Mouse (Mus musculus): ENCODE results near the gene Megf8. TPM values are rescaled to one million over a fixed set of nuclear protein-coding genes. Genes with fewer than 3 reads are reported as not detected.

The Megf8 gene
- polyA plus RNA-seq, 1 experiment from 2014 or later = 16.6 TPM

- Histone ChIP-seq H3K36me3 (replicated peaks) (peaks cover 28% of the 10 kb centered on the region), H3K4me1 (peaks cover 80% of the 10 kb centered on the region), H3K9me3 (no peaks in the 10 kb centered on the region), H3K27ac (peak overlapping the region; percentile 98), H3K4me3 (peak overlapping the region; percentile 90), H3K27me3 (ENCODE audit: poor library complexity, severe bottlenecking) (no peaks in the 10 kb centered on the region)
- under 1% methylated on average over 80 of the region's 108 CpGs for WGBS
- DNase-seq (ENCODE audit: extremely low spot score, low spot score) = peak; percentile 96
Measured at GRCm38 (mm10) chr7:25281734-25282601, 35.0 kb upstream of the Megf8 start.

- peaks cover 72% of the 10 kb centered on the region for H3K4me1 ChIP-seq
- no peaks in the 10 kb centered on the region for H3K27me3 ChIP-seq (ENCODE audit: poor library complexity, severe bottlenecking)
- H3K36me3 ChIP-seq (replicated peaks) = peaks cover 36% of the 10 kb centered on the region
- H3K9me3 ChIP-seq = no peaks in the 10 kb centered on the region
- DNase-seq (ENCODE audit: extremely low spot score, low spot score) = peak; percentile 71
- under 1% methylated on average over 36 of the region's 36 CpGs for WGBS
- peak overlapping the region; percentile 90 for H3K4me3 ChIP-seq
- peak overlapping the region; percentile 98 for H3K27ac ChIP-seq
Measured at GRCm38 (mm10) chr7:25282731-25283211, 34.2 kb upstream of the Megf8 start.

- WGBS = 22% methylated on average over 5 of the region's 5 CpGs
- Histone ChIP-seq H3K4me1 (peaks cover 65% of the 10 kb centered on the region), H3K4me3 (peak overlapping the region; percentile 90), H3K9me3 (no peaks in the 10 kb centered on the region), H3K27me3 (ENCODE audit: poor library complexity, severe bottlenecking) (no peaks in the 10 kb centered on the region), H3K27ac (peak overlapping the region; percentile 98), H3K36me3 (replicated peaks) (peaks cover 44% of the 10 kb centered on the region)
- no peak for DNase-seq (ENCODE audit: extremely low spot score, low spot score)
Measured at GRCm38 (mm10) chr7:25283637-25284036, 33.3 kb upstream of the Megf8 start.

- peak overlapping the region; percentile 98 for H3K27ac ChIP-seq
- DNase-seq (ENCODE audit: extremely low spot score, low spot score) = no peak
- no peaks in the 10 kb centered on the region for H3K27me3 ChIP-seq (ENCODE audit: poor library complexity, severe bottlenecking)
- H3K9me3 ChIP-seq = peaks cover 3% of the 10 kb centered on the region; the same call in 1 of the 2 replicates
- H3K4me3 ChIP-seq = peak overlapping the region; percentile 90
- H3K36me3 ChIP-seq (replicated peaks) = peaks cover 50% of the 10 kb centered on the region
- peaks cover 60% of the 10 kb centered on the region for H3K4me1 ChIP-seq
- WGBS = 86% methylated on average over 2 of the region's 2 CpGs
Measured at GRCm38 (mm10) chr7:25284171-25284570, 32.8 kb upstream of the Megf8 start.

- Histone ChIP-seq H3K4me3 (peak overlapping the region; percentile 90; the same call in 1 of the 2 replicates), H3K27ac (peak overlapping the region; percentile 49; the same call in 1 of the 2 replicates), H3K9me3 (peaks cover 9% of the 10 kb centered on the region; the same call in 1 of the 2 replicates), H3K36me3 (replicated peaks) (peaks cover 56% of the 10 kb centered on the region), H3K4me1 (peaks cover 54% of the 10 kb centered on the region), H3K27me3 (ENCODE audit: poor library complexity, severe bottlenecking) (no peaks in the 10 kb centered on the region)
- WGBS = 96% methylated on average over 5 of the region's 5 CpGs
- DNase-seq (ENCODE audit: extremely low spot score, low spot score) = no peak
Measured at GRCm38 (mm10) chr7:25284766-25285165, 32.2 kb upstream of the Megf8 start.

- H3K4me1 ChIP-seq = peaks cover 47% of the 10 kb centered on the region
- no peaks in the 10 kb centered on the region for H3K27me3 ChIP-seq (ENCODE audit: poor library complexity, severe bottlenecking)
- H3K4me3 ChIP-seq = peak overlapping the region; percentile 90; the same call in 1 of the 2 replicates
- H3K36me3 ChIP-seq (replicated peaks) = peaks cover 65% of the 10 kb centered on the region
- H3K27ac ChIP-seq = no peak overlapping the region
- DNase-seq (ENCODE audit: extremely low spot score, low spot score) = no peak
- H3K9me3 ChIP-seq = peaks cover 12% of the 10 kb centered on the region; the same call in 1 of the 2 replicates
- WGBS = 93% methylated on average over 20 of the region's 20 CpGs
Measured at GRCm38 (mm10) chr7:25285511-25286238, 31.3 kb upstream of the Megf8 start.

- no peak overlapping the region for H3K4me3 ChIP-seq
- no peak overlapping the region for H3K27ac ChIP-seq
- WGBS = 83% methylated on average over 8 of the region's 8 CpGs
- no peaks in the 10 kb centered on the region for H3K27me3 ChIP-seq (ENCODE audit: poor library complexity, severe bottlenecking)
- no peak for DNase-seq (ENCODE audit: extremely low spot score, low spot score)
- peaks cover 78% of the 10 kb centered on the region for H3K36me3 ChIP-seq (replicated peaks)
- H3K4me1 ChIP-seq = peaks cover 42% of the 10 kb centered on the region
- peaks cover 12% of the 10 kb centered on the region; the same call in 1 of the 2 replicates for H3K9me3 ChIP-seq
Measured at GRCm38 (mm10) chr7:25286989-25287388, 30.0 kb upstream of the Megf8 start.

GRCm38 (mm10) chr7:25288011-25288410 is 29.0 kb upstream of the Megf8 start:
- 95% methylated on average over 12 of the region's 12 CpGs for WGBS
- no peak overlapping the region for H3K27ac ChIP-seq
- no peaks in the 10 kb centered on the region for H3K27me3 ChIP-seq (ENCODE audit: poor library complexity, severe bottlenecking)
- H3K36me3 ChIP-seq (replicated peaks) = peaks cover 88% of the 10 kb centered on the region
- peaks cover 40% of the 10 kb centered on the region for H3K4me1 ChIP-seq
- DNase-seq (ENCODE audit: extremely low spot score, low spot score) = no peak
- no peak overlapping the region for H3K4me3 ChIP-seq
- peaks cover 12% of the 10 kb centered on the region; the same call in 1 of the 2 replicates for H3K9me3 ChIP-seq

GRCm38 (mm10) chr7:25288721-25289120 is 28.2 kb upstream of the Megf8 start:
- 89% methylated on average over 3 of the region's 3 CpGs for WGBS

GRCm38 (mm10) chr7:25289925-25290324 is 27.0 kb upstream of the Megf8 start:
- Histone ChIP-seq H3K4me1 (peaks cover 25% of the 10 kb centered on the region), H3K36me3 (replicated peaks) (peaks cover 100% of the 10 kb centered on the region), H3K9me3 (peaks cover 12% of the 10 kb centered on the region; the same call in 1 of the 2 replicates), H3K4me3 (no peak overlapping the region), H3K27me3 (ENCODE audit: poor library complexity, severe bottlenecking) (no peaks in the 10 kb centered on the region), H3K27ac (no peak overlapping the region)
- WGBS = 93% methylated on average over 3 of the region's 3 CpGs
- no peak for DNase-seq (ENCODE audit: extremely low spot score, low spot score)

More at GRCm38 (mm10) chr7:25288721-25289120, 28.2 kb upstream of the Megf8 start:
- H3K9me3 ChIP-seq = peaks cover 12% of the 10 kb centered on the region; the same call in 1 of the 2 replicates
- no peak overlapping the region for H3K4me3 ChIP-seq
- H3K4me1 ChIP-seq = peaks cover 37% of the 10 kb centered on the region
- peaks cover 95% of the 10 kb centered on the region for H3K36me3 ChIP-seq (replicated peaks)
- no peak overlapping the region for H3K27ac ChIP-seq
- no peaks in the 10 kb centered on the region for H3K27me3 ChIP-seq (ENCODE audit: poor library complexity, severe bottlenecking)
- DNase-seq (ENCODE audit: extremely low spot score, low spot score) = no peak

- peaks cover 20% of the 10 kb centered on the region for H3K4me1 ChIP-seq
- H3K27ac ChIP-seq = 0 out of 2 replicates have a peak overlapping the region, but pooled peaks have one; percentile 8
- no peaks in the 10 kb centered on the region for H3K27me3 ChIP-seq (ENCODE audit: poor library complexity, severe bottlenecking)
- 0 out of 2 replicates have a peak overlapping the region, but pooled peaks have one; percentile 0 for H3K4me3 ChIP-seq
- 100% methylated on average over 1 of the region's 1 CpGs for WGBS
- H3K9me3 ChIP-seq = peaks cover 12% of the 10 kb centered on the region; the same call in 1 of the 2 replicates
- peaks cover 100% of the 10 kb centered on the region for H3K36me3 ChIP-seq (replicated peaks)
- DNase-seq (ENCODE audit: extremely low spot score, low spot score) = no peak
Measured at GRCm38 (mm10) chr7:25290463-25290862, 26.5 kb upstream of the Megf8 start.

GRCm38 (mm10) chr7:25290911-25291310 is 26.1 kb upstream of the Megf8 start:
- 0 out of 2 replicates have a peak overlapping the region, but pooled peaks have one; percentile 8 for H3K27ac ChIP-seq
- WGBS = 94% methylated on average over 2 of the region's 2 CpGs
- H3K4me3 ChIP-seq = 0 out of 2 replicates have a peak overlapping the region, but pooled peaks have one; percentile 0

More at GRCm38 (mm10) chr7:25290911-25291310, 26.1 kb upstream of the Megf8 start:
- Histone ChIP-seq H3K27me3 (ENCODE audit: poor library complexity, severe bottlenecking) (no peaks in the 10 kb centered on the region), H3K9me3 (peaks cover 12% of the 10 kb centered on the region; the same call in 1 of the 2 replicates), H3K4me1 (peaks cover 18% of the 10 kb centered on the region), H3K36me3 (replicated peaks) (peaks cover 100% of the 10 kb centered on the region)
- no peak for DNase-seq (ENCODE audit: extremely low spot score, low spot score)

All from forebrain, embryonic 10.5 days (tissue).